Mouse (Mus musculus): Measurements from ENCODE around the gene Recql.

The Recql gene

DNA sequence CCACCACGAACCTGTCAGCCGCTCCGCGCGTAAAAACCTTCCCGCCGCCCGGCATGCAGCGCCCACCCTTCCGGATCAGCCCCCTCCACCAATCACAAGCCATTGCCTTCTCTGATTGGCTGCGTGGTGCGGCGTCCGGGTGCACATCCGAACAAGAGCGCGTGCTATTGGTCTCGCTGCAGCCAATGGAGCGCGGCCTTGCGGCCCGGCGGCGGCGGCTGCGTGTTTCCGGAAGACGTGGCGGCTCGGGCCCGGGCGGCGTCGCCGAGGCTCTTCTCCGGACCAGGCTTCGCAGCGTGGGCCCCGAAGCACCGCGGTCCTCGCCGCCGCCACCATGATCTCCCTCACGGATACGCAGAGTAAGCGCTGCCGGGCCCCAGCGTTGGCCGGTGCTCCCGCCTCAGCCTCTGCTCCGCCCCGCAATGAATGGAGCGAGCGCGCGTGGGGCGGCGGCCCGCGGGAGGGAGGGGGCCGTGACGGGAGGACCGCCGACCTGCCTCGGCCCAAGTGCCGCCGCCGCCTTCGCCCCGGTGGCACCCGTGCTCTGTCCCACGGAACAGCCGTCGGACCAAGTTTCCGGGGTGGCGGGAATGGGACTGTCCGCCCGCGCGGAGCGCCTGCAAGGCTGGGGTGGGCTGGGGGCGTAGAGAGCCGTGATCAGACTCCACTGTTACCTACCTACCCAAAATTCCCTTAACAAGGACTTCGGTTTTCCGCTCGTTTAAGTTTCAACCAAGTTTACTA lies at the start of gene Recql, which contains the start of gene Golt1b:
Gene Recql (minus strand): TSS at position 77 of the 744 bp plus-strand sequence.
Gene Golt1b (plus strand): TSS at position 211 of the 744 bp plus-strand sequence.
- peak; percentile 98 for DNase-seq (ENCODE audit: low spot score)

DNA sequence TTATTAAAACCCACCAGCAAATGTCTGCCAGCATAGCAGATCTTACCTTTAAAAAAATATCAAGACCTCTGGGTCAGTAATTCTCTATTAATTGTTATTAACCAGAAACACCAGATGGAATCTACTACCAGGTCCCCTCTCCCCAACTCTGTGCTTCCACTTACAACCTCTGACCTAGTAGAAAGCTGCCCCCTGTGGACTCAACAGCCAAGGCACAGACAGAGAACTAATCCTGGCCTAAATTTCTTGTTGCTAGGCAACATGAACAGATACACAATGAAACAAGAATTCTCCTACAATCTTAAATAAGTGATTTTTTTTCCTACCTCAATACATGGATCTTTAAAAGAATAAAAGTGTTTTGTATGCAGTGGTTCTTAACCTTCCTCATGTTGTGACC lies 42.2 kb upstream of the Recql start:
- DNase-seq (ENCODE audit: low spot score), result no peak

GRCm38 (mm10) chr6:142424976-142425375 lies 38.1 kb upstream of the Recql start:
- no peak for DNase-seq (ENCODE audit: low spot score)

DNA sequence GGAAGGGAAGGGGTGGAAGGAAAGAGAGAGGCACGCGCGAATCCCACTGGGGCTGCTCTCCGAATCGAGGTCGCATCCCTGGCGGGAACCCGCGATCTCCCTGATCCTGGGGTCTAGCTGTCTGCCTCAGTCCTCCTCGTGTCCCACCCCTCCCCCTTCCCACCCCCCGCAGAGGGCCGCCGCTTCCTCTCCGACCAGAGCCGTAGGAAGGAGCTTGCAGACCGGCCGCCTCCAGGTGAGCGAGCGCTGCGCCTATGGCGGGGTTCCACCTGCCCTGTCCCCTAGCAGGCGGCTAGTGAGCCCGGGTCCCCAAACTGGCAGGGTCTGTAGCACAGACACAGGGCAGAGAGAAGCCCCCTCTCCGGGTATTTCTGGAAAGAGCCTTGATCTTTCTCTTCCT lies 27.7 kb upstream of the Recql start:
- DNase-seq (ENCODE audit: low spot score), result peak; percentile 6

- peak; percentile 8 for DNase-seq (ENCODE audit: low spot score)
Observed at GRCm38 (mm10) chr6:142413845-142414244, 27.0 kb upstream of the Recql start.

GRCm38 (mm10) chr6:142412906-142413491 lies 26.1 kb upstream of the Recql start, which contains the start of gene Spx:
Gene Spx, plus strand, starts transcription at chr6:142413441.
- DNase-seq (ENCODE audit: low spot score), result no peak

DNA sequence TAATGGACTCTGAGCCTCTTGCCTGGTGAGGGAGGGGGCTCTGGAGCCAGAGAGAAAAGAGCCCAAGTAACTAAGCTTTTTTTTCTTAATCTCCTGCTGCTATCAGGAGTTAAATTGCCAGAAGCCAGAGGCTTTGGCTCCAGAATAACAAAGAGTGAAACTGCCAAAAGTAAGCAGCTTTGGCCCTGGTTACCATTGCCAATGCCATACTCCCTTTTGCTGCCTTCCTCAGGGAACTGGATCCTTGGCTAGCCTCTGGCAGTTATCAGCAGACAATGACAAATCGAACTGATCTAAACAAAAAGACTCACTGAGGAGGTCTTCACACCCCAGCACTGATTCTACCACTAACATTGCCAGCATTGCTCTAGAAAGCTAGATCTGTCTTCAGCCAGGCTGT lies 24.3 kb upstream of the Recql start:
- DNase-seq (ENCODE audit: low spot score), result no peak

- no peak for DNase-seq (ENCODE audit: low spot score)
Observed at GRCm38 (mm10) chr6:142395756-142396155, 8.9 kb upstream of the Recql start.

DNA sequence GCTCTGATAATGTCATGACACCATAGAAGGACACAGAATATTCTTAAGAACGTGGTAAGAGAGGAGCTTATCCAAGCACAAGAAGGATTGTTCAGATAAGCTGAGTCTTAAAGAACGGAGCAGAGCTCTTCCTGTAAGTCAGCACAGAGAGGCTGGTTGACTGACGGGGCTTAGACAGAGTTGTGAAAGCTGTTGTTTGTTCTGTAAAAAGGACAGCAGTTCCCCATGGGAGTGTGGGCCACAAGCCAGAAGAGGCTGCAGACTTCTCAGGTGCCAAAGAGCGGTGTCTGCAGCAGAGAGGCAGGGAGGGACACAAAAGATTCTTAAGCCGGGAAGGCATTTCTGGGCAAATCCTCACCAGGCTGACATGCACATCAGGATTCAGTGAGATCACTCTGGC lies 7.8 kb upstream of the Recql start:
- no peak for DNase-seq (ENCODE audit: low spot score)

- no peak for DNase-seq (ENCODE audit: low spot score)
Observed at GRCm38 (mm10) chr6:142392312-142392711, 5.4 kb upstream of the Recql start.

GRCm38 (mm10) chr6:142389101-142389500 lies 2.2 kb upstream of the Recql start:
- DNase-seq (ENCODE audit: low spot score), result no peak

GRCm38 (mm10) chr6:142387755-142388271 lies 926 bp upstream of the Recql start:
- DNase-seq (ENCODE audit: low spot score), result peak; percentile 19

DNA sequence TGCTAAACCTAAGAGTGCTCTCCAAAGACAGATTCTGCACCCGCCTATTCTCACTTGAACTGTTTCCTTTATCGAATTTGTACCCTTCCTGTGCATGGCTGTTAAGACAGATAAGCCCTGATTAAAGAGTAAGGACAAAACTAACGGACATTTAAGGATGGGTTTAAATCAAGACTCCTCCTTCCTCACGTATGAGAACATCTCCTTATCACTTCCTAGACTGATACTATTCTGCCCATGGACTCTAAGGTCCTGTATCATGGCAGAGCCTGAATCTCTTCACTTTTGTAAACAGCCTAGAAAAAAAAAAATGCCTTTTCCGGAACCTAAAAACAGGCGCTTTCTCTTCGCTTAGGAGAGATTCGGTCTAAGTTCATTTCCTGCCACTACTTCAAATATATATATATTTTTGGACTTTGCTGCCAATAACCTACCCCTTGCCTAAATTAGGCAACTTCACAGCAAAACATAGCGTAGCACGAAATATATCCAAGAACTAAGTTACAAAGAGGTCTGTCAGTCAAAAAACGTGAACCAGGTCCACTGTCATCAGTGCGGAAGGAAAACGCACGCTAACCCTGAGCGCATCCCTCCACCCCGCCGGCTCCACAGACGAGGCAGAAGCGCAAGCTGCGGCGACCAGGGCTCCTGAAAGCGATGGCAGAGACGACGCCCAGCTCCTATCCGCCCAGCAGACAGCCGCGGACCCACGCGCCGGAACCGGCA lies 439 bp downstream of the Recql start:
- no peak for DNase-seq (ENCODE audit: low spot score)

- no peak for DNase-seq (ENCODE audit: low spot score)
Observed at GRCm38 (mm10) chr6:142384521-142384920, 2.4 kb downstream of the Recql start.

GRCm38 (mm10) chr6:142381615-142382014 lies 5.3 kb downstream of the Recql start:
- DNase-seq (ENCODE audit: low spot score), result no peak

- DNase-seq (ENCODE audit: low spot score), result no peak
Observed at GRCm38 (mm10) chr6:142379961-142380360, 6.9 kb downstream of the Recql start.

GRCm38 (mm10) chr6:142378576-142379330 lies 8.1 kb downstream of the Recql start:
- DNase-seq (ENCODE audit: low spot score), result no peak

GRCm38 (mm10) chr6:142377081-142377480 lies 9.8 kb downstream of the Recql start:
- no peak for DNase-seq (ENCODE audit: low spot score)

DNA sequence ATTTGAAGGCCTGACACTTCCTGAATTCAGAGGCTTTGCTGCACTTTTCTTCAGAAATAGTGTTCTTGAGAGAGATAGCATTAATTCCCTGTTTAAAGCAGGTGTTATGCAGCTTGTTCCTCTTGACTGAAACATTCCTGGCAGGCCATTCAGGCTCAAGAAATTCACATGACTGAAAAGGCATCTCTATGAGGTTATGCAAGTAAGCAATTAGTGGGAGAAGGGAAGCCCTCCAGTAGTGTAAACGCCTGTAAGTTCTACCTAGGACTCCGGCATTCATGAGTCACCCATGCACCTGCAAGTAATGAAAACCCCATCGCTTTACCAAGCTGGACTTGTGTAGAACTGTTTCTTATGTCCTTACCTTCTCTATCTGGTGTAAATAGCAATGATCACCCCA lies 17.3 kb downstream of the Recql start:
- DNase-seq (ENCODE audit: low spot score), result no peak

DNA sequence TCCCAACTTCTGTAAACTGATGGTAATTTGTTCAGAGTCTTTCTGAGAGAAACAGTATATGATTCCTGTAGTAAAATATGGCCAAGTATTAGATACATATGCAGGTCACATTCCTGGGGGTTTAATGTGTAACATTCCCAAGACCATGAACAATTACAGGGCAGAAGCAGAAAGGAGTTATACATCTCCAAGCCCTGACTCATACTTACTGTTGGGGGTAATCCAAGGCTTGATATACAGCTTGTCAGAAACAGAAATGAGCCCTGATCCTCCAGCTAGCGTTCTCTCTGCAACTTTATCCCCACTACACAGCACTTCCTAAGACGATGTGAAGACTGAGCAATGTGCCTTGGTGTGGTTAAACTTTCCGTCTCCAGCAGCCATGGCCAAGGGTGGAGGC lies 19.3 kb downstream of the Recql start:
- no peak for DNase-seq (ENCODE audit: low spot score)

DNA sequence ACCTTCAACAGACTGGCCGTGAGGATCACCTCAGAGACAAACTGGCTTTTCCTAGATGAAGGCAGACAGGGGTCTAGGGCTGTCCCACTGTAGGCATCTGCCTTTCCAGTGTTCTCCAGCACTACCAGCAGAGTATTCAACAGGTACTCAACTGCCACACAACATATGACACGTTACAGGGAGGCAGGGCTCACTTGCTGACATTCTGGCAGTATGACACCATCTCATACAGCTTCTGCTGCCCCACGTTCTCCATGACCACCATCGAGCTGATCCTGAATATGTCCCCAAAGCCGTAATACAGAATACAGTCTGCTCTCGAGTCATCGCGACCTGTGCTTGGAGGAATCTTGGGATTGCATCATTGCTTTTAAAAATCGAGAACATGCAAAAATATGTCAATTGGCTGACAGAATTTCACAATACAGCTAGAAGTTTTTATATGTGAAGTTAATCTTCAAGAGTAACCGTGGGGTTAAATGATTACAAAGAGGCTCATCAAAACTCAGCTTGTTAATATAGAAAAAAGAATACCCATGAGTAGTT lies 20.3 kb downstream of the Recql start:
- DNase-seq (ENCODE audit: low spot score), result no peak

Data from embryo, embryonic 10 days (tissue).